Mouse (Mus musculus) cerebellum, postnatal 10 days (tissue): Measurements from ENCODE around the gene Hpca.

ENCODE experiments used
- DNase-seq, 2 experiments: peaks; one replicate each; pipeline ENCODE4 v3.0.0; 2021; ENCODE audit warnings: mixed read lengths in 2 of 2

Gene Hpca

DNA sequence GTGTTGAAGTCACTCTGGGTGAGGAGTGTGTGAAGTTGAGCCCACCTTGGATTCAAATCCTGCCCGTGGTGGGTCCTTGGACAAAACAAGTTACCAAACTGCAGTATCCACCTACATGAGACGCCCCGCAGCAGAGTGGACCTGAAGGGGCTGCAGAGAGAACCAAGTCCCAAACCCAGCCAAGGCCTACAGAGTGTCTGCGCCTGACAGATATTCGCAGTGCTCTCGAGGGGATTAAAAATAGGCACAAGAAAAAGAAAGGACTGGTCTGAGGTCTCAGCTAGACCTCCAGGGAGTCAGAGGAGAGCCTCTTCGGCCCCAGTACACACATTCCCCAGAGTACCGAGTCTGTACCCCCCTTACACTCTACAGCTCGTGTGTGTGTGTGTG, 14.3 kb upstream of the Hpca start:
- no peak for DNase-seq

DNA sequence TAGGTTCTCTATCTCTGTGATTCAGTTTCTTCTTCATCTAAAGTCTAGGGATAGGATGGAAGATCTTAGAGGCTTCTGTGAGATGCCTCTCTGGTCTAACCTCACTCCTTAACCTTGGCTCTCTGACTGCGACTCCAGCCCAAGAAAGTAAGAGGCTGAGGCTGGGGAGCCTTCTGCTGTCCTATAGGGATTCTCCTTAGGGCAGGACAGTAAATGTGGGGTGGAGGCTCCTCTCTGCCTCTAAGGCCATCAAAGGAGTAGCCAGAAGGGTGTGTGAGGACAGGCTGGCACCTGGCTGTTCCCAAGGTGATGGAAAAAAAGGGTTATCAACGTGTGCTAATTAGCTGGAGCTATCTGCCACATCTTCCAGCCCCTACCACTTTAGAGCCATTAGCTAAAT, 13.8 kb upstream of the Hpca start:
- peak in 1 of 2 experiments; percentile 22 for DNase-seq

DNA sequence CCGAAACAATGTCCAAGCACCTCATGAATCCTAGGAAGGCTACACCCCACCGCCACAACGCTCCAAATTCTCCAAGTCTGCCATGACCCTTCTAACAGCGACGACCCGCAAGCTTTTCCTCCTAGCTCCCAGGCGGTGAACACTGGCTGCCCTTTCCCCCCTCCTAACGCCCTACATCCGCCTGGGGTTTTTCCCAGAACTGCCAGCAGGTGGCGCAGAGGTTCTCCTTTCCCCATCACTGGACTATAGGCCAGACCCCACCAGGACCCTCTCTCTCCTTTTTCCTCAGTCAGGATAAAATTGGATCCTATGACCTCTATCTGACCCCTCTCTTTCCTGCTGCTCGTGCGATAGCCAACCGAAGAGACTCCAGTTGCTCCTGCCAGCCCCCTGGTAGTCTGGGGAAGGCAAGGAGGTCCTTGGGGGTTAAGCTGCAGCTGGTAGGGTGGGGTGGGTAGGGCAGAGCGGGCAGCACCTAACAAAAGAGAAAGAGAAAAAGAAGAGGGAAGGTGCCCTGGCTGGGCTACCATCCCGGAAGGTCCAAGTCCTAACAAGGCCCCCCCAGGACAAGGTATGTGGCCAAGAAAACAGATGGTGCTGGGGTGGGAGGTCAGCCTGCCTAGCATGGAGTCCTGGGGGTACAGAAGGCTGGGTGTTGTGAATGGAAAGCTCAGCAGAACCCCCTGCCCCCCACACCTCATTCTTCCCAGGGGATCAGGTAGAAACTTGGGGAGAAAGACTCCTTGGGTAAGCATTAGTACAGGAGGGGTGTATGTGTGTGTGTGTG, 13.2 kb upstream of the Hpca start:
- peak; percentile 95 to 97 for DNase-seq

DNA sequence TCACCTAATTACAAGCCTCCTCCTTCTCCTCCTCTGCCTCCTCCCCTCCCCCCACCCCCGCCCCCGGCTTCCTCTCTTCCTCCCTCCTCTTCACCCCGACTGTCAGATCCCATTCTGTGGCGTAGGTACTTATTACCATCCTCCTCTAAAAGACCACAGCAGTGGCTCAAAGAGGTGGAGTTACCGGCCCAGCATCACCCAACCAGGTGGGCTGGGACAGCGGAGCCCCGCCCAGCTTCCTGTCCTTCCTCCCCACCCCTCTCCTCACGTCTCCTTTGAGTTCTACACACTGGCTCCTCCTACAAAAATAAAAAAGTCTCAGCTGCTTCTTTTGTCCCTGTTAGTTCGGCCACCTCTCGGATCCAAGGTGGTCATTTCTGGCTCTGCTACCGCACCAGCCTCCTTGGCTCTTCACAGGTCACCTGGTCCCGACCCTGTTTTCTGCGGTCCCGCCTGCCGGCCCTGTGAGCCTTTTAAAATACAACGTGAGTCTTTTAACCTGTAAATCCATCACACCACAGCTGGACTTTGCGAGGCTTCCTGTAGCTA, 9.0 kb upstream of the Hpca start:
- no peak for DNase-seq

DNA sequence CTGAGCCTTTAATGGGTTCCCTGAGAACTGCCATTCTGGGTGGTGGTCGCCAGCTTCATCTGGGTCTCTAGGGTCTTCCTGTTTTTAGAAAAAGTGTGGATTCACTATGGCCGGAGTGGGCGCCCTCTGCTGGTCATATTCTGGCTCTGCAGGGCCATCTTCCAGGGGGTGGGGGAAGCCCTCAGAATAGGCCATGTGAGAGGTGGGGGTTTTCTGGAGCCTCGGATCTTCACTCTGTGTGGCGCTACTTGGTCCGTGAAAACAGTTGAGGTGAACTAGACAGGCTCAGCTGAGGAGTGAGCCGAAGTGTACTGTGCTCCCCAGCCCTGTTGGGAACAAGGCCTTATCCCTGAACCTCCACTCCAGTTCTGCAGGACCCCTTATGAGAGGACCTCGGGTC, 8.3 kb upstream of the Hpca start:
- peak; percentile 78 to 87 for DNase-seq

DNA sequence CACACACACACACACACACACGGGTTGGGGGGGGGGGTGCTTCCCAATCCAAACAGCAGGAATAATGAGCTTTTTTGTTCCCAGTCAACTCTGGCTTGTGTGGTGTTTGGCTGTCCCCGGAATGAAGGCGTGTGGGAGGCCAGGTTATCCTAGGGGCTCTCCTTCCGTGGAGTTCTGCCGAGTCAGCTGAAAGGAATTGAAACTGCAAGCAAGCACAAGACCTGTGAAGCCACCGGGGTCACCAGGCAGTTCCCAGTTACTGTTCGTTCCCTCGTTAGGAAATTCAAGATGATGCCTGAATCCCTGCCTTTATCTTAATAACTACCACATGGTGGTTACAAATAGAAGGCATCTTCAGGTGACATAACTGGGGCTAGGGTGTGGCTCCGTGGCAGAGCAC, 7.6 kb upstream of the Hpca start:
- no peak for DNase-seq

DNA sequence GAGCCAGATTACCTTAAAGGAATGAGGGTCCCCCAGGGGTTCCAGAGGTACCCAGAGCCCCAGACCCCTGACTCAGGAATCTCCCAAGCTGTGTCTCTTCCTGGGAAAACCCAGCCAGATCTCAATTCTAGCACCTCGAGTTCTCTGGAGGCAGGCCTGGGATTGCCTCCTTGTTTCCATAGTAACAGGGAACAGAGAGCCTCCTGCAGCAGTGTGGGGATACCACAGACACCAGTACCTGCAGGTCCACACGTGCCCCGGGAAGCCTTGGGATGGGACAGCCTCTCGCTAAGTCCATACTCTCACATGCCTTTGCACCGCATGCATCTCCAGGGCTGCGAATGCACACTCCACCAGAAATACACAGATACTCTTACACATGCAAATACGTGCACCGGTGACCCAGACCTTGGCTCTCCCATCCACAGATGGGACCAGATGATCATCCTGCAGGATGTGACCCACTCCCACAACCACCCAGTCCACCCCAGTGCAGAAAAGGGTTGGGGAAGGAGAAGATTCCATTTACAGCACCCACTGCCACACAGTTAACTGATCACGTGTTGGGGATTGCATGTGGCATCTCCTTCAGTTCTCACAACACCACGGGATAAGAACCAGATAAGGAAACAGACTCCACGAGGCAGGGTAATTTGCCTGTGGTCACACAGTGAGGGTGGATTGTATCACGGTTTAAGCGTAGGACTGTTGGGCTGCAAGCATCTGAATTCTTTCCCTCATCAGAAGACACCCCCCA, 6.9 kb upstream of the Hpca start:
- DNase-seq: no peak

DNA sequence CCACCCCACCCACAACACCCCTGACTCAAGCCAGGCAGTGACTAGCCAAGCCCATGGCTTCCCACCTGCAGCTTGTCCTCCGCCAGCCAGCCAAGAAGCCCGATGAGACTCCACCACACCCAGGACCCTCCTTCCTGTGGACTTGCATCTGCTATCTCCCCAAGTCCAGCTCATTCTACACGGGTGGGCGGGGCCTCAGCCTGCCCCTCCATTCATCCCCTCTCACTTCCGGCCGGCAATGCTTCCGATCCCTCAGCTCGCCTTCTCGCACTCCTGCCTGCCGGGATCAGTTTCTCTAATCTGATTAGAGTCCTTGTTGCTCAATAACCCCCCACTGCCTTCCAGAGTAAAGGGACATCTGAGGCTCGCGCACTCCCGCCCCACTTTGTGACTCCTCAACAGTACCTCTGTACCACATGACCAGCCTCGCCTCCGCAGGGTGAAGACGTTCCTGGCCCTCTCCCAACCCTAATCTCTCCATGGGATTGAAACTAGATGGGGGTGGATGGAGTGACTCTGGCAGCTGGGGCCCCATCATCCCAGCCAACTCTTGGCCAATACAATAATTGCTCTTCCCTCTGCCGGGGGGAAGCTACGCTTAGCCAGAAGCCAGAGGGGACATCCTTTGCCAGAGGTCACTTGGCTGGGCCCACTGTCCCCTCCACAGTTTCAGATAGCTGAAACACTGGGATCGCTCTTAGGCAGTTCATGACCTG, 4.1 kb upstream of the Hpca start:
- DNase-seq: peak; percentile 89 to 92

DNA sequence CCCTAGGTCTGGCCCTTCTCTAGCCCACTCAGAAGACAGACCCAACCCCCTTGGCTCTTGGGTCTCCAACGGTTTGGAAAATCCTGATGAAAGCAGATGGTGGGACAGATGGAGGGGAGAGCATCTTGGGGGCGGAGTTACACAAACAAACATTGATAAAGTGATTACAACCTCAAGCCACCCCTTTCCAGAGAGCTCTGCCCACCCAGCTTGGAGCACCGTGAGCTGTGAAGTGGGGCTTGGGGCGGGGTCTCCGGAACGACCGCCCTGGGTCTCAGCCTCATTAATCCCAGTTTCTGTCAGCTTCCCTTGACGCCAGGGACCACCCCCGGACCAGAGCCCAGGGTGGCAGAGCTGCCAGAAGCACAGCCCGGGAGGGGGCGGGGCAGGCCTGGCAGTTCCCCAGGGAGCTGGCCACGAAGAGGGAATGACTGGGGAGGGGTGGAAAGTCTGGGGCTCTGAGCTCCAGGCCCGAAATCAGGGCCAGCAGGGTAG, 2.9 kb upstream of the Hpca start:
- DNase-seq: peak; percentile 85 to 92

DNA sequence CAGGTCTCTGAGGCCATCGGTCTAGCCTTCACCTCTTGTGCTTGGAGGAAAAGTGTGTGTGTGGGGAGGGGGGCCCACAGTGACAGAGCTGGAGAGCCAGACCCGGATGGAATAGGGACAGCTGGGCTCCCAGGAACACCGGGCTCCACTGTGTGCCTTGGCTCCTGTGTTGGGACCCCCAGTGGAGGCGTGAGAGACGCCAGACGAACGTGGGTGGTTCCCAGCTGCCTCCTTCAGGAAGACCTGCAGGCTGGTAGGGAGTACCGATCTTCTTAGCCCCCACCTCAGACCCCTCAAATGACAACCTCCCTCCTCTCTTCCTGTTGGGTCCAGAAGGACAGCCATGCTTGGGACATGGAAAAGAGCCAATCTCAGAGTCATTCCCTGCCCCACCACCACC, 883 bp upstream of the Hpca start:
- peak; percentile 56 to 68 for DNase-seq

DNA sequence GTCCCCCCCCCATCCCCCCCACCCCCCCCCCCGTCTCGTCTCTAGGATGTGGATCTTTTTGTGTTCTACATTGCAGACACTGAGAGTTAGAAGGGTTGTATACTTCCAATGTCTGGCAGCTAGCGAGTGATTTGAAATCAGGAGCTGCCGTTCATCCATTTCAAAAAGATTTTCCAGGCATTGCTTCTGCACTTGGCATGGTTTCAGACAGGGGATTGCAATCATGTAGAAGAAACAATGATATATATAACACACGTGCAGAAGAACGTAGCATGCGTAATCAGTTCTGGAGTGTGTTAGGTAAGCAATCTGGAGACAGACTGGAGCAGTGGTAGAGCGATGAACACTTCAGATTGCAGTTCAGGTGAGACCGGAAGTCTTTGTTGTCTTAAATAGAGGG, 271 bp upstream of the Hpca start:
- DNase-seq: peak in 1 of 2 experiments; percentile 43

DNA sequence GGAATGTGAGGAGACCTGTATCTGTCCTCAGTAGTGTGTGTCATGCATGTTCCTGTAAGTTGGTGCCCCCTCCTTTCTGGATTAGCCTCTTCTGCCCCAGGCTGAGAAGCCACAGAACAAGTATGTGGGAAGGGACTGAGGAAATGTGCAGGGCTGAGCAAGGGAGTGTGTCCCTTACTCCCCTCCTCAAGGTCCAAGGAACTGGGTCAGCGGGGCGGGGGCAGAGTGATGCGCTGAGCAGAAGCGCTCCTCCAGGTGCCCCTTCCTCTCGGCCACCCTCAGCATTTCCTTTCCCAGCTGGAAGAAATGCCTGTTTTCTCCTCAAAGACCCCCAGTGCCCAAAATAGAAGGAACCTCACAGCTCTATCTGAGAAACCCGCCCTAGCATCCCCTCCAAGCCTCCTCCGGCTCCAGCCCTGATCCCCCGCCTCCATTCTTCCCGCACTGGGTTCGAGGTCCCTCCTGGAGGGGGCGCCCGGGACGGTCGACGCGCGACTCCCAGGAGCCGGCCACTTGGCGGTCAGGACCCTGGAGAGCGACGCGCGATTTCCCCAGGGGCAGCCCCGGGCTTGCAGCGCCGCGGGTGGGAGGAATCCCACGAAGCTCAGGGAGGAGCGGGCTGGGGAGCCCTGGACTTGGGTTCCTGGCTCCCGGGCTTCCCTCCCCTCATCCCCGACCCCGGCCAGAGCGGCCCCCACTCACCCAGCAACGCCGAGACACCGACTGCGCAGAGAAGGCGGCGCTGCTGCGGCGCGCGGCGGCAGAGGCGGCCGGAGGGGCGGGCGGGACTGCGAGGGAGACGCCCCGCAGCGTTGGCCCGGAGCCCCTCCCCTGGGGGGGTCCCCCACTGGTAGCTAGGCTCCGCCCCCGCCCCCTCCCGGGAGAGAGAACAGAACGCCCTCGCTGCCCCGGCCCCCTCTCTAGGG, 1.1 kb downstream of the Hpca start:
- peak; percentile 69 to 72 for DNase-seq

DNA sequence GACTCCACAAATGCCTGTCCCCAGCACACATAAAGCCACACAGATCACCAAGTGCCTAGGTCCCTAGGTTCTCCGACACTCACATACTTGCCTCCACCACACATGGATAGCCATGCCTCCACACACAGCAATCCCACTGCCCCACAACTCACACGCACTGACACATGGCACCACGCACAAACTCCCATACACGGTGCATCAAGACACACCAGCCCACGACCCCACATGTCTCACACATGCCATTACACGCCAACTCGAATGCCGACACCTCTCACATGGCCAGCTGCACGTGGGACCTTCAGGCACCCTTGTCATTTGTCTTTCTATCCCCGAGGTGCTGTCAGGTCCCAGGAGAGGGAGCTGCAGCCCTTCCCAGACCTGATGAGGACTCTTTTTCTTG, 2.1 kb downstream of the Hpca start:
- no peak for DNase-seq

DNA sequence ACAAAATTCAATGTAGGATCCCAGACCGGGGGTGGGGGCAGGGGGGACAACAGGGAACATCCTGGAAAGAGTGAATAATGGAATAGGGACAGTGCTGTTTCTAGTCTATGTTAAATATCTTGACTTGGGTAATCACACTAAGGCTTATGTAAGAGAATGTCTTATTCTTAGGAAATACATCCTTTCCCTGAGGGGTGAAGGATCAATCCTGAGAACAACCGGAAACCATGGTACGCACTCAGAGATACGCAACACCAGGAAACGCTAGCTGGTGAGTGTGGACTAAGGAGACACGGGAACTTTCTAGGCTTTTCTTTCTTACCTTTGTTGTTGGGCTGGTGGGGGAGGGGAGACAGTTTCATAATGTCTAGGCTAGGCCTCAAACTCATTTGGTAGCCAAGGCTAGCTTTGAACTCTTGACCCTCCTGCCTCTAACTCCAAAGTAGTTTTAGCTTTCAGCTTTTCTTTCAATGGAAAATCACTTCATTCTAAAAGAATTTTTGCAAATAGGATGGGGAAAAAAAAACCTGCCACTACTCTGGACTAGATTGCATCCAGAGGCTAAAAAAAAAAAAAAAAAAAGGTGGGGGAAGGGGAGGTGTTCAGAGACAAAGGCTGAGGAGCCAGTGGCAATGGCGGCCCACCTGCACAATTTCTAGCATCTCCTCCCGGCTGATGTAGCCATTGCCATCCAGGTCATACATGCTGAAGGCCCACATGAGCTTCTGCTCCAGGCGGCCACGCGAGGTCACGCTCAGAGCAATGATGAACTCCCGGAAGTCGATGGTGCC, 3.9 kb downstream of the Hpca start:
- no peak for DNase-seq

DNA sequence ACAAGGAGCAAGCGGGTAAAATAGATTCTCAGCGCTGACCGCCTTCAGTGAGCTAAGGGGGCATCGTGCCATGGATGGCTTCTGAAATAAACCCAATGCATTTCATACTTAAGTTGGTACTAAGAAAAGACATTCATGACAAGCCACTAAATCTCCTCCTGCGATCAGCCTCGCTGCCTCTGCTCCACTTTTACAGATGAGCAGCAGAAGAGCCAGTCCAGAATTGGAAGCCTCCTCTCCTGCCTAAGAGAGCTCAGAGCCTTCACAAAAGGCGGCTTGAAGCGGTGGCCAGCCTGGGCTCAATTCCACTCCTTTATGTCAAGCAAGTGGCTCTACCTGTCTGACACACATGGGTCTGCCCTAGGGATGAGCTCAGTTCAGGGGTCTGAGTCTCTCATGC, 5.1 kb downstream of the Hpca start:
- DNase-seq: no peak

DNA sequence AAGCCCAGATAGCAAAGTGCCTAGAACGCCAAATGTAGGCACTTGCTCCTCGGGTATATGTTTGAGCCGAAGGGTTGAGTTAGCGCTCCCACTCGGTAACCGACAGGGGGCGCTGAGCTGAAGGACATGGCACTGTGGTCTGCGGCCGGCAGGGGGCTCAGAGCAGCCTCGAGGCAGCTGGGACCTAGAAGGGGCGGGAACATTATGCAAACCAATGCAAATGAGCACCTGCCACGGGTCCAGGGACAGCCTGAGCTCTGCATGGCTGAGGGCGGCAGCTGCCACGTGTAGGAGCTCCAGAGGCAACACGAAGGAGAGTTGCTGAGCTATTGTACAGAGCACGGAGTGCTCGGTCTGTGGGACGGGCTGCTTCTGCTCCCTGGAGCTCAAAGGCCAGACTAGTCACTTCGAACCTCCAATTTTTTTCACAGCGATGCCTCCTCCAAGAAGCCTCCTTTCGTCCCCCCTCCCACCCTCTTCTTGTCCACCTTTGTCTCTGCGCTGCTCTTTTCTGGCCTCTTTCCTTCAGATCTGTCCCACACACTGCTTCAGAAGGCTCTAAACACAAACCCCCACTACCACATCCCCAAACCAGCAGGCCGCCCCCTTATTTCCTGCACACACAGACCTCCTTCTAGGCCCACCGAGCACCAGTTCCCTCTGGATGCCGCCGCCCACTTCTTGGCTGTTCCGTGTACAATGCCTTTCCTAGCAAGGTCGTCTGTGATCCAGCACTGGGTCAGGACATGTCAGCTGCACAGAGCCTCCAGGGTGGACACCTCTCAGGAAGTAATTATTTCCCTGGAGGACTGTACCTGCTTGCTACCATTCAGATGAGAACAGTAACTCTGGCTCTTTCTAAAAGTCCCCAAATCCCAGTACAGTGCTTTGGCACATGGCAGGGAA, 8.5 kb downstream of the Hpca start:
- peak; percentile 97 to 99 for DNase-seq

DNA sequence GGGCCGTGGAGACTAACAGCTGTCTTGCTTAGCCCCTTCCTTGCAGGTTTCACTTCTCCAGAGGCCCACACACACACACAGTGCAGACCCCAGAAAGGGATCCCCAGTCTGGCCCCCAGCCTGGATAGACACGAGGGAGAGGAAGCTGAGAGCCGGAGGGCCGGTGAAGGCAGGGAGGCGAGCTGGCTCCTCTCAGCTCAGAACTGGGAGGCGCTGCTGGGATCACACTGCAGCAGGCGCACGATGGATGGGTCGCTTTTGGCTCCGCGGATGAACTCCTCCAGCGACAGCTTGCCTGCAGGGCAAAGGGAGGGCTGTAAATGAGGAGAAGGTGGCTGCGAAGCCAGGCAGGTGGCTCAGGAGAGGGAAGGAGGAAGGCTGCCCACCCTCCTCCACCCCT, 9.6 kb downstream of the Hpca start:
- peak; percentile 61 to 62 for DNase-seq

DNA sequence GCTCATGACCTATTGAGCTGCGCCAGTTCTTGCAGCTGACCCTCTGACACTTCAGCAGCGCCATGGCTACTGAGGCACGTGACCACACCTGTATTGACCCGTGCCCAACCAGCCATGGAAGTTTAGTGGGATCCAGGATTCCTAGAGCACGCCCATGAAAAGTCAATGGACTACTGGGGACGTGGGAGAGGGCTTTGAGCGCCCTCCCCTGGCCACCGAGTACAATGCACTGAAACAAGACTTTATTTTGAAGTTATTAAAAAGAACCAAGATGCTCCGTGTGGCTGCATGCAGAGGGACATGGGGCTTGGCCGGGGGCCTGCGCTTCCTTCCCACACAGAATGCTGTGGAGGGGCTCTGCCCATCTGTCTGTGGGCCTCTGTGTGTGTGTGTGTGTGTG, 10.5 kb downstream of the Hpca start:
- DNase-seq: peak; percentile 57 to 66

DNA sequence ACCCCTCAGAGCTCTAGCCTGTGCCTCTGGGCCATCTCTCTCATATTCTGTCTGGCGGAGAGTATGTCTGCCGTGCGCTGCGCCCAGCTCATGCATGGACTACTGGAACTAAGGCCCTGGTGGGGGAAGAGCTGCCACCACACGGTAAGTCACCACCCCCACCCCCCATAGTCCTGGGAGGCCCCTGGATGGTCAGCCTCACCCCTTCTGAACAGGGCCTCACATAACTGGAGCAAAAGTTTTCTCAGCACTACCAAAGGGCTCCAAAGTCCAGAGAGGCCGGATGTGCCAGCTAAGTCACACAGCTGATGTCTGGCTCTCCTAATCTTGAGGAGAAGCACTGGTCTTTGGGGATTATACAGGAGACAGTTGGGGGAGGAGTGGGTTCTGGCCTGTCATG, 11.0 kb downstream of the Hpca start:
- no peak for DNase-seq

DNA sequence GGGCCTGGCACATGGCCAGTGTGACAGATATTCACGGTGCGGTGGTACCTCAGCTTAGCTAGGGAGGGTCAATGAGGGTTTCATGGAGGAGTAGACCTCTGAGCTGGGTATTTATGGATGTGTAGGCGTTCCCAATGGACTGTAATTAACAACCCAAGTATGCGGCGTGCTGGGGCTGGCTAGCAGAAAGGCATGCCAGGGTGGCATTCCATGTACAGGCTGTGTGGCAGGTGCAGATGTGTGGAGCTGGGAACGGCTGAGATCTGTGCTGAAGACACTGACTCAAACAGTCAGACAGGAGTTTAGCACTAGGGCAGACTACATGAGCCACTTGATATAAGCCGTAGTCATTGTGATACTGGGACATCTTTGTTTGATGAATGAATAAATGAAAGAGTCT, 13.2 kb downstream of the Hpca start:
- no peak for DNase-seq
